Mouse (Mus musculus): ENCODE measurements around the gene Slc2a4.
"Not testable (repeated sequence)": the region's sequence is repeated elsewhere in the genome, so short reads cannot be mapped to it uniquely, and the experiment has no call there.

Slc2a4 gene

DNA sequence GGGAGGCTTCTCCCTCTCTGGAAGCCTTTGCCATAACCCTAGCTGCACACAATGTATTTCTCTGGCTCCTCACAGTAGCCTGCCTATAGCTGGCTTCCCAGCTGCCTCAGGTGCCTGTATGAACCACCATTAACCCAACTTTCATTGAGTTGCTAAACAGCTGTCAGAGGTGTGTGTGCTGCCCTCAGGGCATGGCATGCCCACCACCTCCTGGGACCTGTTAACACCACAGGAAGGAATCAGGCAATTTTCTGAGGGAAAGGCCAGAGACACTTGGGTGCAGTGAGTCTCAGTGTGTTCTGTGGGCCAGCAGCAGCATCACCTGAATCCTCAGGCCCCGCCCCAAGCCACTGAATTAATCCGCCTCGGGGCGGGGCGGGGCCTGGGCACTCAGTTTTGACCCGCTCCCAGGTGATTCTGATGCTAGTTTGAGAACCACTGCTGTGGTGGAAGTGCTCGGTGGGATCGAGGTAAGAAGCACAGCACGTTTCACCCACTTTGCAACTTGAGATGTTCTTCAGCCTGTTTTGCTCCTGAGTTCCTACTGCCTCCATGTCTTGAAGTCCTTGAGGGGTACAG, 9.5 kb downstream of the Slc2a4 start:
- no peak for DNase-seq

DNA sequence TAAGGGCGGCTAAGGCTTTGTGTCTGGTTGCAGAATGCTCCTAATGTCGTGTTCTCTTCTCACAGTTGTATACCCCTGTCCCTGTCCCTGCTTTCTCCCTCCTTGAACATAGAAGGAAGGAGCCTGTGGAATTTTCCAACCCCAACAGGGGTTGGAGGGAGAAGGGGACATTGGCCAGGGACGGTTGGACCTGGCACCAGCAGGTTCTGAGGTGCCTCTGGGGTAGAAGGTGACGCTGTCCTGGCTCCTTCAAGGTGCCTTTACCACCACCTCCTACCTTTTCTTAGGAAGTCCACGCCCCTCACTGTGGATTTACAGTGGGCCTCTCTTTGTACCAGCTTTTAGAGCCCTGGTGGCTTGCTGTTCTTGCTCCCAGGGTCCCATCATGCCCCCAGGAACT, 10.2 kb downstream of the Slc2a4 start:
- no peak for DNase-seq

DNA sequence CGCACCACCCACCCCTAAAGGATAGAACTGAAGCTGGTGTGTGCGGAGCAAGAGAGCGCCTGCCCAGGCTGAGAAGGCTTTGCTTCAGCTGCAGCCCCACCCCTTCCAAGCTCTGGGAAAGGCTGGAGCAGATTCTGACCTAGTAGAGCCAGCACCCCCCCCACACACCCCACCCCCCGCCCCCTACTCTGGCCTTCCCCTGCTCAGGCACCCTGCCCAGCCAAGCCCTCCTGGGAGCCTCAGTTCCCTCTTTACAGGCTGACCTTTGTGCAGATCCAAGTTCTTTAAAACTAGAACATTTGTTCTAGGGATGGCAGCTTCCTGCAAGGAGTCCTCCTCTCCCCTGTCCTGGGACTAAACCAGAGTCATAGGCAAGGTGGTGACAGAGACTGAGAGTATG, 10.6 kb downstream of the Slc2a4 start:
- no peak for DNase-seq

DNA sequence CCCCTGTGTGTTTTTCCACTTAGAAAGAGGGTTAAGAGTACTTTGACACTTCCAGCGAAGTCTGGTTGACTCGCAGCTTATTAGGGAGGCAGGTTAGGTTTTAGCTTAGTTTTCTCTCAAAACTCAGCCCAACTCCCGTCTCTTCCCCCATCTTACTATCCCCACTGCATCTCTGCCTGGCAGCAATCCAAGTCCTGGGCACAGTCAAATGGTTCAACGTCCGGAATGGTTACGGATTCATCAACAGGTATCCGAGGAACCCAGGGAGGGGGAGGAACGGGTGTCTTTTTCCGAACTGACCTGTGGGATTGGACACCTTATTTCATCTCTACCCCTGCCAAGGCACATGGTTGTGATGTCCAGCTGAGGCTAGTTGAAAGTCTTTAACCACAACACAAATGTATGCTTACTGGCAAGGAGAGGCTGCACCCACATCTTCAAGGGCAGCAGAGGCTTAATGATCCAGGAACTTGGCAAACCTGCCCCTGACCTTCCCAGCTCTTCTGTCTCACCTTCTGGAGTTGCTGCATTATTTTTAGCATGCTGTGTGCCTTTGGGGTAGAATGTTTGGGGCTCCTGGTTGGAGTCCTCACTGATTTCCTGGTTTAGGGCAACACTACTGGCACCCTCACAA, 11.2 kb downstream of the Slc2a4 start:
- no peak for DNase-seq

DNA sequence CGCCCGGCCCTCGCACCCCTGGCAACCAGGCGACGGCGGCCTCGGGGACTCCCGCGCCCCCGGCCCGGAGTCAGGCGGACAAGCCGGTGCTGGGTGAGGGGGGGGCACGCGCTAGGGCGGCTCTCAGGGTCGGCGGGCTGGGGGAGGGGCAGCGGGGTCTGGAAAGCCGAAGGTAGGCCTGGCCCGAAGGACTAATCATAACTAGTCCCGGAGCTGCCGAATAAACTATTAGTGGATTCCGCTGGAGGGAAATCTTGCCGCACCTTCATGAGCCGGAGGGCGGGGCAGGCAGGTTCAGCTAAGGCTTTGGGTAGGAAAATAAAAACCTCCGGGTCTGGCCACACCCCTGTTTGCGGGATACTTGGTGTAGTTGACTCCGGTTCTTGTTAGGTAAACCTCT, 11.8 kb downstream of the Slc2a4 start:
- peak in 1 of 2 experiments; percentile 27 for DNase-seq

DNA sequence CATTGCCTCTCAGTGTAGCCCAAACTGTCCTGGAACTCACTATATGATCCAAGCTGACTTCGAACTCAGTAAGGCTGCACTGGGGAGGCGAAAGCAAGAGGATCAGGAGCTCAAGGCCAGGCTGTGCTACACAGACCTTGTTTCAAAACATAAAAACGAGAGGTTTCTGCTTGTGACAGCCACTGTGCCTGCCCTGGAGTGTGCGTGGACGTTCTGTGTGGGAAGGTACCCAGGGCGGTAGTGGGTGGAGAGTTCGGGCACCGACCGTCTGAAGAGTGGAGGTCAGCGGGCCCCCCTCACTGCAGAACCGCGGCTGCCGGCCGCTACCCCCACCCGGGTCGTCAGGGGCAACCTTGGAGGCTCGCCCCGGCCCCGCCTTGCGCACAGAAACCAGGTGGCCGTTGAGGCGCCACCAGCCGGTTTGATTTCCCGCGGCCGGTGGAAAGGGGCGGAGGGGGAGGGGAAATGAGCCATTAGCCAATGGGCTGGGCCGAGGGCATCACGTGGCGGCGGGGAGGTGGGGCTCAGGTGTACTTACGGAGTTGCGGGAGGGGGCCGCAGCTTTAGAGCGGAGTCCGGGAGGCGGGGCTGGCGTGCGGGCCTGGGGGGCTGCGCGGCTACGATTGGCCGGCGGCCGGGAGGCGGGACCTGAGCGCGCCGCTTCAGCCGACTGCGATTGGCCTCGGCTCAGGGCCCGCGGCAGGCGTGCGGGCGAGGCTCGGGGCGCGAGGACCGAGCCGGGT, 12.7 kb downstream of the Slc2a4 start, which contains the start of gene Ybx2:
Gene Ybx2, plus strand, starts transcription at position 660 of the 743 bp plus-strand sequence.
- DNase-seq: peak; percentile 88 to 95

DNA sequence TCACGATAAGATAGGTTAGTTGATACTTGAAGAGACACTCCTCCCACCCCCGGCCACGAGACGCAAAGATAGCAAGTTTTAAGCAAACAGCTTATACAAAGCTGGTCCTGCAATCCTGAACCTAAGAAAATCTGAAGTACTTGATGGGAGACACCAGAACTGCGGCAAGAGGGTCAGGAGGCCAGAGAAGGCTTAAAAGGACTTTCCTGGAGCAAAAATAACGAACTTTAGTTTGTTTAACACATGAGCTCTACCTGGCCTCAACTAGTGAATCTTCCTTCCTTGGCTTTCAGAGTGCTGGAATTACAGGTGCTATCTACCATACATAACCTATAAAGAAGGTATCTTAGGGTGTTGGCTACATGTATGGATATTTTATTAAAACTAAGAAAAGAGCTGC, 13.3 kb downstream of the Slc2a4 start:
- no peak for DNase-seq

DNA sequence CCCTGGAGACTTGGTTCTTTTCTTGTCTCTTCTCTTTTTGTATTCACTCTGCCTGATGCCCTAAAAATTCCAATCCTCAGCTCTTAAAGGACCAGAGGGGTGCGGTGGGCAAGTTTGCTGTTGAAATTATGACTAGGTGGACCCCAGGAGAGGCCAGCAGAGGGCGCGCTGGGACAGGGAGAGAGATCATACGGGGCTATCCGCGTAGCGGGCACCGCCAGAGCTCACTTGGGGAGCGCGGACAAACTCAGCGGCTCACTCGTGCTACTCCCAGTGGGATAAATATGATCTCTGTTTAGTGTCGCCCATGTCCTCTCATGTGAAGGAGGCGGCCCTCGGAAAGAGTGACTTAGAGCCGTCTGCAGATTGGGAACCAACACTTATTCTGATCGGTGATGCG, 13.8 kb downstream of the Slc2a4 start:
- DNase-seq: peak; percentile 86 to 92

DNA sequence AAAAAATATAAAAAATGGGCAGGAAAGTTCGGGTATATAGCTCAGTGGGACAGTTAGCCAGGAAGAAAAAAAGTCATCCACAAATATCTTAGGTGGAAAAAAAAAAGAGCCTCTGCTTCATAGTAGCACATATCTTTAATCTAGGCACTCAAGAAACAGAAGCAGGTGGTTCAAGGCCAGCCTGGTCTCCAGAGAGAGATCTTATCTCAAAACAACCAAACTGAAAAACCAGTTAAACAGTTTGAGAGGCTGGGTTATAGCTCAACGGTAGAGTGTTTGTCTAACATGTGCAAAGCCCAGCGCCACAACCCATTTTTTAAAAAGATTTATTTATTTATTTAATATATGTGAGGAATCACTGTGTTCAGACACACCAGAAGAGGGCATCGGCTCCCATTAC, 14.9 kb downstream of the Slc2a4 start:
- no peak for DNase-seq

DNA sequence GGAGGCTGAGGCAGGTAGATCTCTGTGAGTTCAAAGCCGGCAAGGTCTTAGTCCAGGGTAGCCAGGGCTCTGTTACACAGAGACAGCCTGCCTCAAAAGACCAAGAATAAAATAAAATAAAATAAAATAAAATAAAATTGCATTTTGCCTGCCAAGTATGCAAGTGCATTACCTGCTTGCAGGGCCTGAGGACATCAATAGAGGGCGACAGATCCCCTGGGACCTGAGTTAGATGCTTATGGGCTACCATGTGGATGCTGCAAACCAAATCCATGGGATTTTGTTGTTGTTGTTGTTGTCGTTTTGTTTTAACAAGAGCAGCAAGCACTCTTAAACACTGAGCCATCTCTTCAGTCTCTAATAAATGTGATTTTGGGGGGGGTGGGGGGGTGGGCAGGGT, 15.7 kb downstream of the Slc2a4 start:
- no peak for DNase-seq

DNA sequence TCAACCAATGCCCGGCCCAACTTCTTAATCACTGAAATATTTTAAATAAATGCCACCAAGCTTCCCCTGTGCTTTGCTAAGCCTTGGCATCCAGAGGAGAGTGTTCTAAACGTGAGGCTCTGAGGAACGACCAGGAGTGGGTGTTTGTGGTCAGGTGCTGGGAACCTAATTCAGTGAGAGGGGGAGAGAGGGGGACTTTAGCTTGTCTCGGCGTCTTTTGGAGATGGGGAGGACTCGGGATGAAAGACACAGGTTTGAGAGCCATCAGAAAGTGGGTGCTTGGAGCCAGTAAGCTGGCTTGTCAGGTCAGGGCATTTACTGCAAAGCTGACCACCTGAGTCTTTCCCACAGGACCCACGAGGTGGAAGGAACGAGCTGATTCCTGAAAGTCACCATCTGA, 16.2 kb downstream of the Slc2a4 start:
- no peak for DNase-seq

DNA sequence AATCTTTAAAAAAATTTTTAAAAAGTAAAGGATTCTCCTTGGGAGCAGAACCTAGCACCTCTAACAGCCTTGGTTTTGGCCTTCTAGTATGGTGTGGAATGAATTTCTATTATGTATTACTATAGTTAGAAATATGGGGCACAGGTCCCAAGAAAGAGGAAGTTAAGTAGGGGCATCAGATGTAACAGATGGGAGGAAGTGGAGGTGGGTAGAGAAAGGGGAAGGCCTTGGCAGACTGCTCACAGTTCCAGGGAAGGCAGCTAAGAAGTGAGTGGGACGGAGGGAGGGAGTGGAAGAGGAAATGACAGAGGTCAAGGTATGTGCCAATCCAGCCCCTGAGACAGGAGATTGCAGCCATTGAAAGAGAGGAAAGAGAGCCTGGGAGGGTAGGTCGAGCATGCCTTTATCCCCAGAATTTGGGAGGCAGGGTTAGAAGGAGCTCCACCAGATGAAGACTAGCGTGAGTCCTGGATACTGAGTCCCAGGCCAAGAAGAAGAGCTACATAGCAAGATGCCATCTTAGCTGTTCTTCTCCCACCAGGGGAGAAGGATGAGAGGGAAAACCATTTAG, 16.9 kb downstream of the Slc2a4 start:
- DNase-seq: no peak

DNA sequence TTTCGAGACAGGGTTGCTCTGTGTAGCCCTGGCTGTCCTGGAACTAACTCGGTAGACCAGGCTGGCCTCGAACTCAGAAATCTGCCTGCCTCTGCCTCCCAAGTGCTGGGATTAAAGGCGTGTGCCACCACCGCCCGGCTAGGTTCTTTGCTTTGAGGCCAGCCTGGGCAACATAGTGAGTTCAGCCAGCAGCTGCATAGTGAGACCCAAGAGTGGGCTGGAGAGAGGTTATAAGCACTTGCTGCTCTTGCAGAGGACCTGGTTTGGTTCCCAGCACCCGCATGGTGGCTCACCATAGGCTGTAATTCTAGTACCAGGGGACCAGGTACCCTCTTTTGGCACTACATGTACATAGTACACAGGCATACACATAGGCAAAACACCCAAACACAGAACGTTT, 17.8 kb downstream of the Slc2a4 start:
- not testable (repeated sequence) for DNase-seq

DNA sequence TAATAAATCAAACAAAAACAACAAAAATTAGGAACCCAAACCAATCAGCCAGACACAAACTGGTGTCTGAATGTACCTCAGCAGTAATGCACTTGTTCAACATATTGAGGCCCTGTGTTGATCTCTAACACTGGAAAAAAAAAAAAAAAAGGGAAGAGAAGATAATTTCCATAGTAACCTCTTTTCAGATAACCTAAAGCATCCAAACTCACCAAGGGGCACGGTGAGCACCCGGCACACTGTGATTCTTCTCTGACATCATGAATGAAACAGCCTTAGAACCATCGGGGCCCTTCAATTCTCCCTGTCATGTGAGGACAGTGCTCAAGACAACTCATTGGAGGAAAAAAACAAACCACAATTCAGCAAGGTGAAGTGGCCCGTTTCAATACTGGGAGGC, 18.3 kb downstream of the Slc2a4 start:
- DNase-seq: no peak

DNA sequence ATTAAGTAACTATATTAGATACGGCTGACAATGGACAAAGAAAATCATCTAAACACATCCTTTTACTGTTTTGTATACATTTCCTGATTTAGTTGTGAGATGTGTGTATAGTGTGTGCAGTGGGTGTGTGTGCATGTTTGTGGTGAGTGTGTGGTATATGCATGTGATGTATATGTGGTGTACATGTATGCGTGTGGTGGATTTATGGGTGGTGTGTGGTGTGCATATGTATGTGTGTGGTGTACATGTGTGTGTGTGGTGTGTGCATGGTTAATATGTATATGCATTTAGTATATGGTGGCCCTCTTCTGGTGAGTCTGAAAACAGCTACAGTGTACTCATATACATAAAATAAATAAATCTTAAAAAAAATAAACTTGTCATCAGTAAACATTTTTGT, 20.5 kb downstream of the Slc2a4 start:
- no peak for DNase-seq

DNA sequence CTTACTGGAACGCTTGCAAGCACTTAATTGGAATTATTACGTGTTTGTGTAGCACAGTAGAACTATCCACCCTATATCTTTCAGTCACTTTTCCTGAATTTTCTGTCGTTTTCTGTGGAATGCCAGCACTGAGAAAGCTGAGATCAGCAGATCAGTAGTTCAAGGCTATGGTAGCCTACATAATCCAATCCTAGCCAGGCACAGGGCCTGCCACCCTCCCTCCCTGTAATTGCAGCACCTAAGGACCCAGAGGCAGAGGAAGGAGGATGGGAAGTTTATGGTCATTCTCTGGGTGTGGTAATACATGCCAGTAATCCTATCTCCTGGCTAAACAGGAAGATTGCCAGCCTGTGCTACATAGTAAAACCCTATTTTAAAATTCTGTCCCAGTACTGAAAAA, 25.2 kb downstream of the Slc2a4 start:
- DNase-seq: no peak

DNA sequence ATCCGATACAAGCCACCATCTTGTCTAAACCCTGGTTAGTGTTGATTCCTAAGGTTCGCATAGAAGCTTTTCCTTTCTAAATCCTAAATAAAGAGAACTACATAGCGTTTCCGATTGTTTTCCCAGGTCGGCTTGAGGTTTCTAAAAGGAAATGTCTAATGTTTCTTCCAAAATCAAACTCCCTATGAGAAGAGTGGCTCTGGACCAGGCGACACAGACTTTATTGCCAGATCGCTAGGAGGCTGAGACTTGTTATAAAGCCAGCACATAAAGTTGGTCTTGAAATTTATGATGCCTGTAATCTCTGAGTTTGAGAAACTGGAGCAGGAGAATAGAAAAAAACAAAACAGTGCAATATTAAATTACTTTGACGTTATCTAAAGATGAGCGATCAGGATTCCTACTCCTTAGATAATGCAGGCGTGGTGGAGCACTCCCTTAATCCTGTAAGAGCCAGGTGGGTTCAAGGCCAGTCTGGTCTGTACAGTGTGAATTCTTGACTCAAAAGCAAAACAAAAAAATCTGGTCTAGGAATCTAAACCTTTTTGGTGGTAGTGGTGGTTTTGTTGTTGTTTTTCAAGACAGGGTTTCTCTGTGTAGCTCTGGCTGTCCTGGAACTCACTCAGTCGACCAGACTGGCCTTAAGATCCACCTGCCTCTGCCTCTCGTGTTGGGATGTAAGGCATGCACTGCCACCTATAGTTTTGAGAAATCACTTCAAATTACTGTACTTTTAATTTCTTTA, 25.8 kb downstream of the Slc2a4 start:
- no peak for DNase-seq

DNA sequence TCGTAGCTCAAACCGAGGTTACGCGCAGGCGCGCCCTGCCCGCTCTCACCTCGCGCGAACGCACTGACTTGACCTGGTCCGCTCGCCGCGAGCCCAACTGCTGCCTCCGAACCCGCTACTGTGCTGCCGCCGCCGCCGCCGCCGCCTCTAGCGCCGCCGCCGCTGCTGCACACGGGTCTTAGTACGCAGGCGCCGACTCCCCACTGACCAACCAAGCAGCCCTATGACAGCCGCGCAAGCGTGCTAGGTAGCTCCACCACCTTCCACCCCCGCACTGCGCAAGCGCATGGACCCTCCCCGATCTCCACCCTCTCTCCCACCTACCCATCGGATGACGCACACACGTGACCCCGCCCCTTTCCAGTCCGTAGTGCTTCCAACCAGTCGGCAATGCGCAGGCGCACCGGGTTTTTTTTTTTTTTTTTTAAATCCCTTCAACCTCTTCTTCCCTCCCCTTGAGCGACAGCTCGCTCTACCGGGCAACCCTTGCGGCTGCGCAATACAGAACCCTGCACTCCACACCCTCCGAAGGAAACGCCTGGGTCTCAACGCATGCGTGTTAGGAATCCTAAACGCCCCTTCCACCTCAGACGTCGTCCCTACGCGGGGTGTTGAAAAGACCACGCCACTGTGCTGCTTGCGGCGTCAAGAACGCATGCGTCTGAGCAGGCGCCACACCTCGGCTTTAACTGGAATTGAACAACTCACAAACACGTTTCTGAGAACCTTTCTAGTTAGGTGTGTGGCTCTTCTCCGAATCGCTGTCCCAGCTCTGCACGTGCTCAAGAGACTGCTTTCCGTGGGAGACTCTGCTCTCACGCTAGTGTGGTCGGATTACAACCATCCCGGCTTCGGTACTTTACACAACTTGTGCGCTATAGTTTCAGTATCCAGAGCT, 26.6 kb downstream of the Slc2a4 start, which contains the start of gene Eif5a:
Gene Eif5a, minus strand, starts transcription at position 845 of the 898 bp plus-strand sequence.
- peak; percentile 100 for DNase-seq

DNA sequence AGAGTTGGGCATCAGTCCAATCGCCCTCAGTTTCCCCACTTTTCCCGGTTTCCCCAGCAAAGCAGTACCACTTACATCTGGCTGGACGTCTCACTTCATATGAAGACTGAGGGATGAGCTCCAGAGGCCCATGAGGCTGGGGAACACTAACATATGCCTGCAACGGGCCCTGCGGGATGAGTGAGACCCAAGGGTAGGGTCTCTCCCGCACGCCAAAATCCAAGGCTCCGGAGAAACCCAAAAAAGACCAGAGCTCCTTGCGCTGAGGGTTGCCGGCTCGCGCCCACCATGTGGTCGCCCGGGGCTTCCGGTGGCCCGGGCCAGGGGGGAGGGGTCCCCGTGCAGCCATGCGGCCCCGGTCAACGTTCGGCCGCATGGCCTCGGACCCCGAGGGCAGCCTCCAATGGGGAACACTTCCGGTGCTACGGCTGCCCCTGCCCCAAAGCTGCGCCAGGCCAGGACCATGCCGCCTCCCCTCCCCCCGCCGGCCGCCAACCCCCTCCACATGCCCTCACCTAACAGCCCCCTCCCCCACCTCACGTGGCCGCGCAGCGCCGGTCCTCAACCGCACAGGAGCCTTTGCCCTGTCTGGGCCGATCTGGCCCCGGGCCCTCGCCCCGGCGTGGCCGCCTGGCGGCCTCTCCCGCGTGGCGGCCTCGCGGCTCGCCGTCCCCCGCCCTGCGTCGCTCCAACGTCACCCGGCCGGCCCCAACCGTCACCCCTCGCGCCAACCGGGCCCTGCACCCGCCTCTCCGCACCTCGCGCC, 27.5 kb downstream of the Slc2a4 start:
- peak in 1 of 2 experiments; percentile 40 for DNase-seq

DNA sequence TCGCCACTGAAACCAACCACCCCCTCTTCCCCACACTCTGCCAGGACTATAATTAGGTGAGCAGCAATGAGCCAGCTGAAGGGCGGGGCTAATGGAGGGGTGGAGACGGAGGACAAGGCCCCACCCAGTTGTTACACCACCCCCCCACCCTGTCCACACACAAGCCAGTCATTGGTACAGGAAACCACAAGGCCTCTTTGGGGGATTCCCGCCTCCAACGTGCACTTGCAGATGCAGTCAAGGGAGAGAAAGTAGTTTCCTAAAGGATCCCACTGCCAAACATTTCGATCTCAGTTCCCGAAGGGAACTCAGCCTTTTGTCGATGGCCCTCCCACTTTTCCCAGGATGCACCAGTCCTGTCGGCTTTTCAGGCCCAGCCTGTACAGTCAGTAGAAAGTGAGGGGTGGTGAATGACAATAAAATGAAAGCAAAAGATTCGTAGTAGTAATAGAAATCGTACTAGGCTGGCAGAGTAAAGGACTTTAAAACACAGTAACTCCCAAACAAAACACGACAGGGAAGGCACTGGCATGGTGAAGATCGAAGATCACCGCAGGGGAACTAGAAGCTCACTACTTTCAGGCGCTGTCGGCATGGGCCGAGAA, 28.2 kb downstream of the Slc2a4 start:
- DNase-seq: peak; percentile 39 to 42

DNA sequence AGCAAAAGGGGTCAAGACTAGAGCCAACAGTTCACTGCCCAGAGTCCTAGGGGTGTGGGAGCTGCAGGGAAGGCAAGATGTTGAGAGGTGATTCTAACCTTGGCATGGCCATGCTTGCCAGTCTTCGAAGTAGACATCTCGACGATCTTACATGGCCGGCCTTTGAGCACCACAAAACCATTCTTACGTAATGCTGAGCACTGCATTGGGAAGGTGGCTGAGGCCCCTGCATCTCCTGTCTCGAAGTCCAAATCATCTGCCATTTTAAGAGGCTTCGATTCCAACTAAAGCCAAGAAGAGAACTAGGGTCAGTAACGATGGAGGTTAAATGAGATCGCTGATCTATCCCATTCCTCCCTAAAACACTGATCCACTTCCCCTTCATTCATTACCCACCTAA, 28.9 kb downstream of the Slc2a4 start:
- no peak for DNase-seq

Data from cerebellum, postnatal 36 days (tissue).